In the genomic region with DNA sequence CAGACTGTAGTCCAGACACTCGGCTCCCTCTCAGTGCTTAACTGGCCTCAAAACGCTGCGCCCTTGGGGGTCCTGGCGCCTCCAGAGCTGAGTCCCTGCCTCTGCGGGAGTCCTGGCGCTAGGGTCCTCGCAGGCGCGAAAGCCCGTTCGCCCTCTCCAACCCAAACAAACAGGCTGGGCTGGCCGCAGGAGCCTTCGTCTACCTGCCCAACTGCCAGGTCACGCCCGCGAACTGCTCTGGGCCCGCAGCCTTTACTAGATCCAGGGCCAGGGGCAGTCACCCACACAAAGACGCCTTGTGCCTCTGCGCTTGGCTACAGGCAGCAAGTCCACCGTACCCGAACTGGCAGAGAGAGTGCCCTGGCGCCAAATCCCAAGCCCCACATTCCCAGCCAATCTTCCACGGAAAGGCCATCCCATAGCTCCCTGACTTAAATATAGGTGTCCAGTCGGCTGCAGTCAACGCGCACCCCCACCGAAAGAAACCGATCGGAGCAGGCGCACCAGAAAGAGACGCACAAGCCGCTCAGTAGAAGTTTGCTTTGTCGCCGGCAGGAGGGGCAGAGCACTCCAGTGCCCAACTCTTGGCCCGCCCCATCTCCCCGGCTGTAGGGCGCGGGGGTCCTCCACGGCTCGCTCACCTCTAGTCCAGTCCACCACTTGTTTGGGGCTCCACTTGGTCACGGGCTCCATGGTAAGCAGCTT, we compare ENCODE assay signal across 8 mouse cellular contexts. TPM values are rescaled to one million over a fixed set of nuclear protein-coding genes. Genes with fewer than 3 reads are reported as not detected.
DNase-seq lines count a peak whose midpoint lies in the region; ATAC-seq and TF ChIP-seq lines count a peak whose summit lies in the region.

No protein-coding gene starts in this region.

- H3K27me3 ChIP-seq in embryonic facial prominence, embryonic 14.5 days (replicated peaks; ENCODE audit: control insufficient read depth, insufficient read depth, low read length): no peaks in the 10 kb centered on the region
- no peaks in the 10 kb centered on the region for H3K27me3 ChIP-seq in limb, embryonic 13.5 days
- no peaks in the 10 kb centered on the region for H3K27me3 ChIP-seq in midbrain, embryonic 14.5 days (ENCODE audit: control insufficient read depth, insufficient read depth, low read length)
- H3K27me3 ChIP-seq in small intestine, adult 2 months (ENCODE audit: control insufficient read depth, insufficient read depth, low read length): no peaks in the 10 kb centered on the region

- TF ChIP-seq POLR2A in bone marrow, adult 2 months (IDR thresholded peaks at IDR 0.05; ENCODE audit: borderline replicate concordance, control insufficient read depth, low read depth, low read length): no peak
- no peak for TF ChIP-seq POLR2A in small intestine, adult 2 months (IDR thresholded peaks at IDR 0.05; ENCODE audit: low read depth, low read length)

- WGBS in bone marrow, adult 2 months: 1% methylated on average over 41 of the region's 41 CpGs
- WGBS in embryonic facial prominence, embryonic 14.5 days: under 1% methylated on average over 33 of the region's 41 CpGs
- under 1% methylated on average over 41 of the region's 41 CpGs for WGBS in limb, embryonic 13.5 days
- WGBS in midbrain, embryonic 14.5 days: under 1% methylated on average over 41 of the region's 41 CpGs
- WGBS in small intestine, adult 2 months: under 1% methylated on average over 41 of the region's 41 CpGs

- no peaks in the 10 kb centered on the region for H3K9me3 ChIP-seq in embryonic facial prominence, embryonic 14.5 days (ENCODE audit: control insufficient read depth, low read length)
- H3K9me3 ChIP-seq in limb, embryonic 13.5 days: no peaks in the 10 kb centered on the region
- H3K9me3 ChIP-seq in midbrain, embryonic 14.5 days (ENCODE audit: control insufficient read depth, low read length): no peaks in the 10 kb centered on the region

- H3K4me2 ChIP-seq in embryonic facial prominence, embryonic 14.5 days (ENCODE audit: low read depth, low read length): peak overlapping the region; percentile 90
- H3K4me2 ChIP-seq in limb, embryonic 13.5 days (replicated peaks): peak overlapping the region; percentile 69
- peak overlapping the region; percentile 99 for H3K4me2 ChIP-seq in midbrain, embryonic 14.5 days (ENCODE audit: low read length)

- H3K4me1 ChIP-seq in bone marrow, adult 2 months (ENCODE audit: control insufficient read depth, insufficient read depth, low read length): no peaks in the 10 kb centered on the region; the same call in 1 of the 2 replicates
- peaks cover 21% of the 10 kb centered on the region for H3K4me1 ChIP-seq in embryonic facial prominence, embryonic 14.5 days (ENCODE audit: control insufficient read depth, insufficient read depth, low read length)
- H3K4me1 ChIP-seq in limb, embryonic 13.5 days: peaks cover 54% of the 10 kb centered on the region
- 0 out of 2 replicates have a peak, but pooled peaks cover 16% of the 10 kb centered on the region for H3K4me1 ChIP-seq in midbrain, embryonic 14.5 days (ENCODE audit: control insufficient read depth, insufficient read depth, low read length)
- peaks cover 10% of the 10 kb centered on the region for H3K4me1 ChIP-seq in small intestine, adult 2 months (ENCODE audit: control insufficient read depth, insufficient read depth, insufficient read length, low read length)

- peak; percentile 21; the same call in 1 of the 2 replicates for TF ChIP-seq CTCF in bone marrow, adult 2 months (IDR thresholded peaks at IDR 0.05; ENCODE audit: control insufficient read depth, insufficient read depth, low read length)
- peak; percentile 47 for TF ChIP-seq CTCF in small intestine, adult 2 months (IDR thresholded peaks at IDR 0.05; ENCODE audit: extremely low read depth, insufficient read length, insufficient replicate concordance, low read depth, low read length)

- peak overlapping the region; percentile 16; the same call in 1 of the 2 replicates for H3K27ac ChIP-seq in bone marrow, adult 2 months (ENCODE audit: control insufficient read depth, insufficient read depth, low read depth, low read length, poor library complexity)
- peak overlapping the region; percentile 90 for H3K27ac ChIP-seq in embryonic facial prominence, embryonic 14.5 days (replicated peaks; ENCODE audit: low read depth, low read length)
- peak overlapping the region; percentile 92 for H3K27ac ChIP-seq in limb, embryonic 13.5 days
- H3K27ac ChIP-seq in midbrain, embryonic 14.5 days (replicated peaks; ENCODE audit: low read depth, low read length): 0 out of 2 replicates have a peak overlapping the region, but pooled peaks have one; percentile 8
- peak overlapping the region; percentile 68 for H3K27ac ChIP-seq in small intestine, adult 2 months (ENCODE audit: insufficient read depth, low read depth, low read length)

- no peaks in the 10 kb centered on the region for H3K36me3 ChIP-seq in embryonic facial prominence, embryonic 14.5 days (ENCODE audit: control insufficient read depth, insufficient read depth, low read length)
- no peaks in the 10 kb centered on the region; the same call in 1 of the 2 replicates for H3K36me3 ChIP-seq in limb, embryonic 13.5 days
- no peaks in the 10 kb centered on the region for H3K36me3 ChIP-seq in midbrain, embryonic 14.5 days (ENCODE audit: control insufficient read depth, insufficient read depth, low read length)
- H3K36me3 ChIP-seq in small intestine, adult 2 months (ENCODE audit: control insufficient read depth, insufficient read depth, low read length): no peaks in the 10 kb centered on the region

- H3K9ac ChIP-seq in embryonic facial prominence, embryonic 14.5 days (ENCODE audit: low read depth, low read length): peak overlapping the region; percentile 85
- peak overlapping the region; percentile 78 for H3K9ac ChIP-seq in limb, embryonic 13.5 days
- H3K9ac ChIP-seq in midbrain, embryonic 14.5 days (replicated peaks; ENCODE audit: low read length): peak overlapping the region; percentile 57

- peak; percentile 85 for DNase-seq in 3134 (ENCODE audit: extremely low read depth, insufficient read length, low spot score)
- DNase-seq in embryonic facial prominence, embryonic 14.5 days (ENCODE audit: low spot score): peak; percentile 90
- peak; percentile 79 for DNase-seq in heart, adult 8-10 months (ENCODE audit: low spot score)
- peak; percentile 66 to 78 for DNase-seq in kidney, adult 8-10 months
- peak; percentile 80 for DNase-seq in midbrain, embryonic 14.5 days

- peak overlapping the region; percentile 70 for H3K4me3 ChIP-seq in bone marrow, adult 2 months (replicated peaks; ENCODE audit: control insufficient read depth, low read depth, low read length)
- H3K4me3 ChIP-seq in embryonic facial prominence, embryonic 14.5 days (ENCODE audit: low read depth, low read length): peak overlapping the region; percentile 68
- H3K4me3 ChIP-seq in limb, embryonic 13.5 days: peak overlapping the region; percentile 87
- peak overlapping the region; percentile 77 for H3K4me3 ChIP-seq in midbrain, embryonic 14.5 days (replicated peaks; ENCODE audit: low read depth, low read length)
- peak overlapping the region; percentile 85 for H3K4me3 ChIP-seq in small intestine, adult 2 months (ENCODE audit: low read depth, low read length)

- peak; percentile 89 for ATAC-seq in embryonic facial prominence, embryonic 14.5 days (ENCODE audit: low read depth)
- peak; percentile 86 for ATAC-seq in limb, embryonic 13.5 days (ENCODE audit: low FRiP score, low read depth)
- peak; percentile 76 for ATAC-seq in midbrain, embryonic 14.5 days (ENCODE audit: low FRiP score, low TSS enrichment)

RNA-seq across cellular contexts. Expression of a gene that starts 0.9 kb away (rescaled TPM):
- polyA plus RNA-seq in bone marrow, adult 2 months (2011; ENCODE audit: insufficient read depth, insufficient read length, low replicate concordance, missing spikeins): 1.5 and 4.6 TPM in 2 replicates
- 10.4 and 10.8 TPM in 2 replicates for polyA plus RNA-seq in embryonic facial prominence, embryonic 14.5 days (2014; fragmentation: Nextera tagmentation; extraction: Ambion mirVana)
- total RNA-seq in heart, adult 8-10 months (2022): 10 to 100 TPM; 17.2 to 25.1 (median 23.2) TPM
- polyA plus RNA-seq in limb, embryonic 13.5 days (2015; fragmentation: Nextera tagmentation; extraction: Ambion mirVana): 11.7 and 12.7 TPM in 2 replicates
- polyA plus RNA-seq in midbrain, embryonic 14.5 days (2014; fragmentation: Nextera tagmentation; extraction: Ambion mirVana): 1.6 and 2.7 TPM in 2 replicates
- 4.4 and 8.9 TPM in 2 replicates for polyA plus RNA-seq in small intestine, adult 2 months (2012; rRNA removed)

Comparison
In these comparisons a context has a peak if more than half of its experiments do, and no peak if none do; other contexts are left out.
1. Peak in every context shown above with its lines: DNase-seq, ATAC-seq, H3K4me3 ChIP-seq and H3K27ac ChIP-seq.
2. H3K27ac ChIP-seq: peak in every context shown above with its lines; median percentile 92 in limb, embryonic 13.5 days; 90 in embryonic facial prominence, embryonic 14.5 days; 68 in small intestine, adult 2 months; 16 in bone marrow, adult 2 months; 8 in midbrain, embryonic 14.5 days.